Mouse (Mus musculus): ENCODE results near the gene Nlgn1. TPM values are rescaled to one million over a fixed set of nuclear protein-coding genes. Genes with fewer than 3 reads are reported as not detected.

Gene Nlgn1
- polyA plus RNA-seq, 1 experiment: not detected

DNA sequence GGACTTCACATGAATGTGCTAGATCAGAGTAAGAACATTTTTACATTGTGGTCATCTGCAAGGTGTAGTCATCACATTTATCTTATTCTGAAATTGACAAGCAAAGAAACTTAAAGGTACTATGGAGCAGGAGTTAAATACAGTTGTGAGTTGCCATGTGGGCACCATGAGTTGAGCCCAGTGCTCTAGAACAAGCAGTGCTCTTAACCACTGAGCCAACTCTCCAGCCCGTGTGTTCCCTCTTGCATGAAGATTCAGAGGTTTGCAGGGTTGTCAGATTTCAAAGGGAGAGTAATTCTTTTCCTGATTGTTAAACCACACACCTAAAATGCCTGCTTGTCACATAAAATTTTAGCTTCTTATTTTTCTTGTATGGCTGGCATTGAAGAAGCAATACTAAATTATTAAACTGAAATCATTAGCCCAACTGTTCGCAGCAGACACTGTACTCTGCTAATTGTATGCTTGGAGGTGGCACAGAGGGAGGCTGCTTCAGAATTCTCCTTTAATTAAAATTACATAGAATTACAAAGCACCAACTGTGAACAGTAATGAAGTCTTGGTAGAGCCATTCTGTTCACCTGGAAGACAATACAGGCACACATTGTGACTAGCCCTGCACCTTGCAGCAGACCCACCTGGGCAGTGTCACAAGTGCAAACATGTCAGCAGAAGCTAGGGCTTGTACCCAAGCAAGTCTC lies 417.7 kb downstream of the Nlgn1 start:
- Histone ChIP-seq H3K79me2 (ENCODE audit: control insufficient read depth, insufficient read depth) (no peaks in the 10 kb centered on the region), H3ac (ENCODE audit: control insufficient read depth, insufficient read length) (no peak overlapping the region)
- TF ChIP-seq POLR2AphosphoS2 (IDR thresholded peaks at IDR 0.05; ENCODE audit: insufficient read length, low read depth) (no peak), MAX (IDR thresholded peaks at IDR 0.05; ENCODE audit: low read depth) (no peak), REST (IDR thresholded peaks at IDR 0.05; ENCODE audit: insufficient read depth, insufficient read length) (no peak), SRF (IDR thresholded peaks at IDR 0.05; ENCODE audit: control insufficient read depth, insufficient read length, low read depth) (no peak), TCF12 (IDR thresholded peaks at IDR 0.05; ENCODE audit: insufficient read depth, poor library complexity, severe bottlenecking) (no peak), POLR2A (IDR thresholded peaks at IDR 0.05; ENCODE audit: insufficient read length, low read depth) (no peak), CEBPB (IDR thresholded peaks at IDR 0.05; ENCODE audit: insufficient read depth, poor library complexity, severe bottlenecking) (no peak), E2F4 (IDR thresholded peaks at IDR 0.05; ENCODE audit: insufficient read depth) (no peak), TCF3 (IDR thresholded peaks at IDR 0.05; ENCODE audit: insufficient read length, low read depth) (no peak)

DNA sequence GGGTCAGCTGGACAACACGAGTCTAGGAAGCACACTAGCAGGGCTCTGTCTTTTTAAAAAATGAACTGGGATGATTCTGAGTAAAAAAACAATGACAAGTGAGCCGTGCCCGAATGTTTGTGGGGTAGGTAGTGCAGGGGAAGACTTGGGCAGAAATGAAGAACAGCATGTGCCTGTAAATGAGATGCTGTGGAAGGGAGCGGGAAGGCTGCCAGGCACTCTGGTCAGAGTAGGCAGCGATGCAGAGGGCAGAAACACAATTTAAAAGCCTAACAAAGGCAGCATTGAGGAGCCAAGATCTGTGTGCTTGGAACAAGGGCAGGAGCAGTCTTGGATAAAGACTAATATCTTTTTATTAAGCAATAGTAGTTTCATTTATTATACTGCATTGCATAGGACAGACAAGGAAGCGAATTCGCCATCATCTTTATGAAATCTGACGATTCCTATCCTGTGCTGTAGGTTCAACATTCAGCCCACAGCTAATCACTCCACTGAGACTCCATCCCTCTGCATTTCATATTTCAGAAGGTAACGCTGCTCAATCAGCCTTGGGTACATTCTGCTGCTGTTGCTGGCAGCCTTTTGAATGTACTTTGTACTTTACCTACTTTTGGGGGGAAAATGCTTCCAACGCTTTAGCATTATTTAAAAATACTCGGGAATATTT lies 429.0 kb downstream of the Nlgn1 start:
- Histone ChIP-seq H3ac (ENCODE audit: control insufficient read depth, insufficient read length) (no peak overlapping the region), H3K36me3 (ENCODE audit: control insufficient read depth, insufficient read depth) (no peaks in the 10 kb centered on the region), H3K4me2 (ENCODE audit: low read depth) (no peak overlapping the region), H3K4me3 (no peak overlapping the region), H3K27me3 (ENCODE audit: control insufficient read depth, insufficient read depth, insufficient read length) (no peaks in the 10 kb centered on the region), H3K79me2 (ENCODE audit: control insufficient read depth, insufficient read depth) (no peaks in the 10 kb centered on the region)
- TF ChIP-seq MYOD1 (IDR thresholded peaks at IDR 0.05; ENCODE audit: control insufficient read depth in 1 of 3, insufficient read length in 2 of 3, low read depth in 2 of 3) (no peak), TCF3 (IDR thresholded peaks at IDR 0.05; ENCODE audit: insufficient read length, low read depth) (no peak), CEBPB (IDR thresholded peaks at IDR 0.05; ENCODE audit: insufficient read depth, poor library complexity, severe bottlenecking) (no peak), REST (IDR thresholded peaks at IDR 0.05; ENCODE audit: insufficient read depth, insufficient read length) (no peak), SRF (IDR thresholded peaks at IDR 0.05; ENCODE audit: control insufficient read depth, insufficient read length, low read depth) (no peak), MAX (IDR thresholded peaks at IDR 0.05; ENCODE audit: low read depth) (no peak), E2F4 (IDR thresholded peaks at IDR 0.05; ENCODE audit: insufficient read depth) (no peak), MYOG (IDR thresholded peaks at IDR 0.05; ENCODE audit: control insufficient read depth in 1 of 3, insufficient read depth in 1 of 3, insufficient read length in 2 of 3, low read depth in 2 of 3) (no peak), USF1 (IDR thresholded peaks at IDR 0.05; ENCODE audit: low read depth) (no peak), POLR2AphosphoS2 (IDR thresholded peaks at IDR 0.05; ENCODE audit: insufficient read length, low read depth) (no peak), TCF12 (IDR thresholded peaks at IDR 0.05; ENCODE audit: insufficient read depth, poor library complexity, severe bottlenecking) (no peak), POLR2A (IDR thresholded peaks at IDR 0.05; ENCODE audit: insufficient read length, low read depth) (no peak)

More for the DNA sequence above, 417.7 kb downstream of the Nlgn1 start:
- H3K27me3 ChIP-seq (ENCODE audit: control insufficient read depth, insufficient read depth, insufficient read length): no peaks in the 10 kb centered on the region
- H3K36me3 ChIP-seq (ENCODE audit: control insufficient read depth, insufficient read depth): no peaks in the 10 kb centered on the region
- H3K4me3 ChIP-seq: no peak overlapping the region
- H3K4me2 ChIP-seq (ENCODE audit: low read depth): no peak overlapping the region

DNA sequence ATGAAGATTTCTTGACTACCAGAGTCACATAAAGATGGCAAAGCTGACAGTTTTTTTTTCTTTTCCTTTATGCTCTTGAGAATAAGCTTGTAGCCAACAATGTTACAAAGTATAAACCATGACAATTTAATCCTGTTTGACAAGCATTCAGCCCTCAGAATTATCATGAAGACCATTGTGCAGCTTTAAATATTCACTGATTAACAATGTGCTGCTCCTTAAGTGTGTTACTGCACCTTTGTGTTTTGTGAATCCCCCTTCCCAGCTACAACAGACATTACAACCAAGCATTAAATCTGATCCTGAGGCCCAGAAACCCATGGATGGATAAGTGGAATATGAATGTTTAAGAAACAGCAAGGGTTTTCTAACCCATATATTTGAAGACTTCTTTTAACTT lies 434.8 kb downstream of the Nlgn1 start:
- no peak for TF ChIP-seq REST (IDR thresholded peaks at IDR 0.05; ENCODE audit: insufficient read depth, insufficient read length)
- no peak for TF ChIP-seq MYOG (IDR thresholded peaks at IDR 0.05; ENCODE audit: control insufficient read depth in 1 of 3, insufficient read depth in 1 of 3, insufficient read length in 2 of 3, low read depth in 2 of 3)
- no peak for TF ChIP-seq E2F4 (IDR thresholded peaks at IDR 0.05; ENCODE audit: insufficient read depth)
- no peak for TF ChIP-seq USF1 (IDR thresholded peaks at IDR 0.05; ENCODE audit: low read depth)
- no peak for TF ChIP-seq POLR2A (IDR thresholded peaks at IDR 0.05; ENCODE audit: insufficient read length, low read depth)
- no peak for TF ChIP-seq MYOD1 (IDR thresholded peaks at IDR 0.05; ENCODE audit: control insufficient read depth in 1 of 3, insufficient read length in 2 of 3, low read depth in 2 of 3)
- no peak for TF ChIP-seq CEBPB (IDR thresholded peaks at IDR 0.05; ENCODE audit: insufficient read depth, poor library complexity, severe bottlenecking)
- TF ChIP-seq MAX (IDR thresholded peaks at IDR 0.05; ENCODE audit: low read depth): no peak
- TF ChIP-seq SRF (IDR thresholded peaks at IDR 0.05; ENCODE audit: control insufficient read depth, insufficient read length, low read depth): no peak
- TF ChIP-seq POLR2AphosphoS2 (IDR thresholded peaks at IDR 0.05; ENCODE audit: insufficient read length, low read depth): no peak
- no peak for TF ChIP-seq TCF12 (IDR thresholded peaks at IDR 0.05; ENCODE audit: insufficient read depth, poor library complexity, severe bottlenecking)
- TF ChIP-seq TCF3 (IDR thresholded peaks at IDR 0.05; ENCODE audit: insufficient read length, low read depth): no peak
- no peak overlapping the region for H3K4me2 ChIP-seq (ENCODE audit: low read depth)
- H3K27me3 ChIP-seq (ENCODE audit: control insufficient read depth, insufficient read depth, insufficient read length): no peaks in the 10 kb centered on the region
- no peak overlapping the region for H3ac ChIP-seq (ENCODE audit: control insufficient read depth, insufficient read length)
- no peaks in the 10 kb centered on the region for H3K36me3 ChIP-seq (ENCODE audit: control insufficient read depth, insufficient read depth)
- no peaks in the 10 kb centered on the region for H3K79me2 ChIP-seq (ENCODE audit: control insufficient read depth, insufficient read depth)
- H3K4me3 ChIP-seq: no peak overlapping the region

DNA sequence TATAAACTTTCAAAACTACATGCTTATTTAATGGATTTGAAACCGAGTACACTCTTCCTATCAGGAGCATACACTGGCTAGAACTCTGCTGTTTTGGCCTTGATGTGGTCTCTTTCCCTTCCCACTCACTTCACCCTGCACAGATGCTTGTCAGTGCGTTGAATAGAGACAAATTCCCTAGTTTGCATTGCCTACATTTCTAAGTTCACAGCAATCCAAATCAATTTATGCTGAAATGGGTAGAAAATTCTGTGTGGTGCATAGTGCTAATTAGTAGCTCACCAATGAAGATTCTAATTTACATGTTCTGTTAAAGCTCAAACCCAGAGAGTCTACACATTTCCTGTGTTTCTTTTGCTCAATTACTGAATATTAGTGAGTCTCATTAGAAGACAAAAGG lies 447.5 kb downstream of the Nlgn1 start:
- H3K4me3 ChIP-seq: no peak overlapping the region
- no peaks in the 10 kb centered on the region for H3K36me3 ChIP-seq (ENCODE audit: control insufficient read depth, insufficient read depth)
- H3ac ChIP-seq (ENCODE audit: control insufficient read depth, insufficient read length): no peak overlapping the region
- no peaks in the 10 kb centered on the region for H3K27me3 ChIP-seq (ENCODE audit: control insufficient read depth, insufficient read depth, insufficient read length)
- no peak overlapping the region for H3K4me2 ChIP-seq (ENCODE audit: low read depth)
- H3K79me2 ChIP-seq (ENCODE audit: control insufficient read depth, insufficient read depth): no peaks in the 10 kb centered on the region
- TF ChIP-seq SRF (IDR thresholded peaks at IDR 0.05; ENCODE audit: control insufficient read depth, insufficient read length, low read depth) (no peak), TCF12 (IDR thresholded peaks at IDR 0.05; ENCODE audit: insufficient read depth, poor library complexity, severe bottlenecking) (no peak), POLR2A (IDR thresholded peaks at IDR 0.05; ENCODE audit: insufficient read length, low read depth) (no peak), MYOD1 (IDR thresholded peaks at IDR 0.05; ENCODE audit: control insufficient read depth in 1 of 3, insufficient read length in 2 of 3, low read depth in 2 of 3) (no peak), CEBPB (IDR thresholded peaks at IDR 0.05; ENCODE audit: insufficient read depth, poor library complexity, severe bottlenecking) (no peak), USF1 (IDR thresholded peaks at IDR 0.05; ENCODE audit: low read depth) (no peak), POLR2AphosphoS2 (IDR thresholded peaks at IDR 0.05; ENCODE audit: insufficient read length, low read depth) (no peak), TCF3 (IDR thresholded peaks at IDR 0.05; ENCODE audit: insufficient read length, low read depth) (no peak), REST (IDR thresholded peaks at IDR 0.05; ENCODE audit: insufficient read depth, insufficient read length) (no peak), MYOG (IDR thresholded peaks at IDR 0.05; ENCODE audit: control insufficient read depth in 1 of 3, insufficient read depth in 1 of 3, insufficient read length in 2 of 3, low read depth in 2 of 3) (no peak), MAX (IDR thresholded peaks at IDR 0.05; ENCODE audit: low read depth) (no peak), E2F4 (IDR thresholded peaks at IDR 0.05; ENCODE audit: insufficient read depth) (no peak)
